Comparison of ENCODE assay signal across 19 mouse cellular contexts in genomic region chr10:61669896-61670295, GRCm38 (mm10). TPM values are rescaled to one million over a fixed set of nuclear protein-coding genes. Genes with fewer than 3 reads are reported as not detected.
A peak's percentile ranks its signal among the peaks of the same experiment; 100 is the strongest.
DNase-seq lines count a peak whose midpoint lies in the region; ATAC-seq and TF ChIP-seq lines count a peak whose summit lies in the region.
"Had no signal": no experiment of that assay in that cellular context is flagged by ENCODE, and none has a peak within 500 bp of the region (broad histone marks: within the 10 kb centered on the region; RNA-seq: fewer than 3 reads in every experiment).

No protein-coding gene starts in this region.

- no peaks in the 10 kb centered on the region for H3K27me3 ChIP-seq in G1E (ENCODE audit: insufficient read depth, low read length)
- H3K27me3 ChIP-seq: kidney, embryonic 15.5 days; midbrain, embryonic 13.5 days had no signal

- peaks cover 76% of the 10 kb centered on the region for H3K36me3 ChIP-seq in G1E (replicated peaks)

- peak; percentile 54; the same call in 1 of the 2 replicates for ATAC-seq in G1E (ENCODE audit: extremely low read depth, insufficient number of reproducible peaks, low FRiP score, poor library complexity, severe bottlenecking)
- ATAC-seq in megakaryocyte, adult 5-6 weeks (ENCODE audit: poor library complexity, severe bottlenecking), result peak; percentile 54
- ATAC-seq: midbrain, embryonic 13.5 days had no signal

- no peak for TF ChIP-seq CTCF in G1E (IDR thresholded peaks at IDR 0.05; ENCODE audit: low read depth, low read length)

- H3K4me3 ChIP-seq in G1E (ENCODE audit: low read depth, low read length), result no peak overlapping the region
- H3K4me3 ChIP-seq: heart, adult 2 months; kidney, embryonic 15.5 days; left cerebral cortex, adult 2 months; midbrain, embryonic 13.5 days had no signal

- no peaks in the 10 kb centered on the region for H3K9me3 ChIP-seq in G1E (replicated peaks)
- H3K9me3 ChIP-seq: kidney, embryonic 15.5 days; midbrain, embryonic 13.5 days had no signal

- peak; percentile 36 for DNase-seq in adrenal gland, adult 2 months
- no peak for DNase-seq in adrenal gland, adult 8-10 months
- DNase-seq in G1E (ENCODE audit: low spot score), result no peak
- DNase-seq in c-Kit-positive CD71-positive TER-119-positive erythroid progenitor cells, embryonic 14.5 days (ENCODE audit: low spot score), result peak; percentile 52
- no peak for DNase-seq in right cerebral cortex, adult 2 months (ENCODE audit: low spot score in 2 of 2)
- no peak for DNase-seq in layer of hippocampus, adult 9-10 months (ENCODE audit: low spot score)
- DNase-seq in urinary bladder, postnatal 36 days (ENCODE audit: low spot score in 2 of 2), result no peak
- DNase-seq: cerebellum, adult 9-10 months; gastrocnemius, postnatal 10 days; heart, adult 2 months; heart, postnatal 14 days; lung, postnatal 36 days; right cerebral cortex, adult 18-20 months; spleen, adult 18-20 months; thymus, postnatal 36 days had no signal

- peaks cover 13% of the 10 kb centered on the region; the same call in 1 of the 2 replicates for H3K4me1 ChIP-seq in G1E (ENCODE audit: insufficient read depth, low read depth, low read length)
- H3K4me1 ChIP-seq: kidney, embryonic 15.5 days; midbrain, embryonic 13.5 days had no signal

RNA-seq across cellular contexts. Expression of gene Sar1a, which starts 10.2 kb away (rescaled TPM):
- total RNA-seq in adrenal gland, adult 2 months (2021), result 100 to 1,000 TPM; 199 to 205 TPM
- polyA plus RNA-seq in adrenal gland, adult 2 months (2012; rRNA removed), result 113 and 119 TPM in 2 replicates
- total RNA-seq in adrenal gland, adult 8-10 months (2022), result 100 to 1,000 TPM; 192 to 224 (median 209) TPM
- total RNA-seq in G1E (2014; fragmentation: Nextera tagmentation), result 60.0 and 85.1 TPM in 2 replicates
- total RNA-seq in G1E (2017), result 72.4 and 83.0 TPM in 2 replicates
- polyA plus RNA-seq in G1E (2012), result 30.8 and 31.6 TPM in 2 replicates
- total RNA-seq in megakaryocyte, adult 5-6 weeks (2015), result 71.2 and 73.2 TPM in 2 replicates
- total RNA-seq in megakaryocyte, adult 5-6 weeks (2017), result 74.8 and 86.9 TPM in 2 replicates

RNA-seq across cellular contexts. Expression of gene Ppa1, which starts 21.5 kb away (rescaled TPM):
- total RNA-seq in adrenal gland, adult 2 months (2021), result 100 to 1,000 TPM; 146 to 317 TPM
- 26.4 and 29.9 TPM in 2 replicates for polyA plus RNA-seq in adrenal gland, adult 2 months (2012; rRNA removed)
- total RNA-seq in adrenal gland, adult 8-10 months (2022), result 100 to 1,000 TPM in 2 of 4 experiments, 10 to 100 TPM in 2; 70.0 to 114 (median 96.9) TPM
- total RNA-seq in G1E (2014; fragmentation: Nextera tagmentation) (19.0 and 29.6 TPM in 2 replicates), G1E (2017) (36.8 and 42.0 TPM in 2 replicates)
- polyA plus RNA-seq in G1E (2012), result 14.8 and 15.0 TPM in 2 replicates
- 14.1 and 27.8 TPM in 2 replicates for total RNA-seq in megakaryocyte, adult 5-6 weeks (2015)
- 30.9 and 31.3 TPM in 2 replicates for total RNA-seq in megakaryocyte, adult 5-6 weeks (2017)

RNA-seq across cellular contexts. Expression of gene Tysnd1, which starts 25.4 kb away (rescaled TPM):
- 100 to 1,000 TPM in 1 of 2 experiments, 10 to 100 TPM in 1; 85.9 to 147 TPM for total RNA-seq in adrenal gland, adult 2 months (2021)
- 548 and 593 TPM in 2 replicates for polyA plus RNA-seq in adrenal gland, adult 2 months (2012; rRNA removed)
- total RNA-seq in adrenal gland, adult 8-10 months (2022), result 100 to 1,000 TPM in 2 of 4 experiments, 10 to 100 TPM in 2; 58.1 to 133 (median 96.3) TPM
- total RNA-seq in G1E (2014; fragmentation: Nextera tagmentation), result 5.1 and 13.5 TPM in 2 replicates
- 8.2 and 10.8 TPM in 2 replicates for total RNA-seq in G1E (2017)
- 104 and 161 TPM in 2 replicates for polyA plus RNA-seq in G1E (2012)
- 11.4 and 12.9 TPM in 2 replicates for total RNA-seq in megakaryocyte, adult 5-6 weeks (2015)
- 8.2 and 13.1 TPM in 2 replicates for total RNA-seq in megakaryocyte, adult 5-6 weeks (2017)

RNA-seq across cellular contexts. Expression of gene Aifm2, which starts 45.2 kb away (rescaled TPM):
- 100 to 1,000 TPM; 226 to 406 TPM for total RNA-seq in adrenal gland, adult 2 months (2021)
- polyA plus RNA-seq in adrenal gland, adult 2 months (2012; rRNA removed), result 209 and 255 TPM in 2 replicates
- 100 to 1,000 TPM; 185 to 376 (median 281) TPM for total RNA-seq in adrenal gland, adult 8-10 months (2022)
- total RNA-seq in G1E (2014; fragmentation: Nextera tagmentation) (2.7 and 7.4 TPM in 2 replicates), G1E (2017) (6.9 and 7.3 TPM in 2 replicates)
- 3.2 and 4.1 TPM in 2 replicates for polyA plus RNA-seq in G1E (2012)
- total RNA-seq in megakaryocyte, adult 5-6 weeks (2015), result 3.9 and 5.9 TPM in 2 replicates
- 15.7 and 19.1 TPM in 2 replicates for total RNA-seq in megakaryocyte, adult 5-6 weeks (2017)

Comparison
In these comparisons a context has a peak if more than half of its experiments do, and no peak if none do; other contexts are left out.
1. DNase-seq: peak in adrenal gland, adult 2 months (single experiment) and c-Kit-positive CD71-positive TER-119-positive erythroid progenitor cells, embryonic 14.5 days (single experiment); none in adrenal gland, adult 8-10 months (single experiment), G1E (single experiment), right cerebral cortex, adult 2 months (0 of 2), layer of hippocampus, adult 9-10 months (single experiment) and urinary bladder, postnatal 36 days (0 of 2).
2. RNA of gene Tysnd1, which starts 25.4 kb away (total RNA-seq): 85.9 to 147 TPM in adrenal gland, adult 2 months and 58.1 to 133 TPM in adrenal gland, adult 8-10 months; 8.2 to 13.1 TPM in megakaryocyte, adult 5-6 weeks and 5.1 to 13.5 TPM in G1E; every median in the first group is over 4 times any median in the second.